Mouse (Mus musculus): ENCODE measurements around the gene Cgn. TPM values are rescaled to one million over a fixed set of nuclear protein-coding genes. Genes with fewer than 3 reads are reported as not detected.

The Cgn gene
- polyA plus RNA-seq (2015; fragmentation: Nextera tagmentation; extraction: Ambion mirVana), result 2.7 and 4.4 TPM in 2 replicates

DNA sequence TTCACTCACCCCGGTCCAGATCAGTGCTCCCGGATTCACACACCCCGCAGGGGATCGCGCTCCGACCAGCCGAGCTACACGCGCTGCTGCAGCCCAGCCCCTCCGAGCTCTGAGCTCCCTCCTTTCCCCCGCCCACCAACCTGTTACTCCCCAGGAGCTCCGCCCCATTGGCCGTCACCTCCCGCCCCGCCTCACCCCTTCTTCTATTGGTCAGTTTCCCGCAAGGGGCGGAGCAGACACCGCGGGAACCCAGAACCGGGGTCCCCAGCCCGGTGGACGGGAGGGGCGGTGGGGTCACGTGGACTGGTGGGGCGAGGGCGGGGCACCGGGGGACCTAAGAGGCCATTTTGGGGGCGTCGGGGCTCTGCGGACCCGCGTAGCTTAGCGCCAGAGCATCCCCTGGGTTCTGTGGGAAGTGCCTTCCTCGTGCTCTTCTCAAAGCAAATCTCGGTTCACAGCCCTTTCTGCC is at the start of gene Cgn:
Gene Cgn (minus strand): TSS at position 126 of the 469 bp plus-strand sequence.
- Histone ChIP-seq H3K27me3 (ENCODE audit: control insufficient read depth, insufficient read depth, low read length) (peaks cover 8% of the 10 kb centered on the region), H3K9me3 (replicated peaks; ENCODE audit: control insufficient read depth, low read length) (no peaks in the 10 kb centered on the region), H3K27ac (ENCODE audit: low read length) (no peak within 1 kb of the TSS), H3K9ac (ENCODE audit: low read length) (peak within 1 kb of the TSS; percentile 66), H3K4me3 (ENCODE audit: low read length) (peak within 1 kb of the TSS; percentile 76), H3K4me1 (ENCODE audit: control insufficient read depth, insufficient read depth, low read length) (peaks cover 3% of the 10 kb centered on the region), H3K36me3 (ENCODE audit: control insufficient read depth, insufficient read depth) (no peaks in the 10 kb centered on the region), H3K4me2 (ENCODE audit: low read depth, low read length) (peak within 1 kb of the TSS; percentile 97)
- ATAC-seq (replicated peaks; ENCODE audit: extremely low read depth, insufficient read depth, low FRiP score), result peak; percentile 95
- WGBS, result under 1% methylated on average over 35 of the region's 35 CpGs

DNA sequence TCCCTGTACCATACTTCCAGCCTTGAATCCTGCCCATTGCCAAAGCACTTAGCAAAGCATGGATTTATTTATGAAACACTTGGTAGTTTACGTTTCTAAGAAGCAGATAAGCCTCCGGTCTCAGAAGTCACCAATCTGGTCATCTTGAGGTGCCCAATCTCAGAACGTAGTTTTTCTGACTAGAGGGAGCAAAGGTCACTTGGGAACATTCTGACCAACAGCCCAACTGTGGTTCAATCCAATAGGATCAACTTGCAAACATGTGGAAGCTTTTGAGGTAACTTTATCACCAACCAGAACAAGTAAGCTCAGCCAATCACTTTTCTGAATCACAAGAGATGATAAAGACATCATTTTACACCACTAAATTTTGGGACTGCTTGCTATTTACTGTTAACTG is 49.1 kb upstream of the Cgn start:
- no peaks in the 10 kb centered on the region for H3K9me3 ChIP-seq (replicated peaks; ENCODE audit: control insufficient read depth, low read length)
- WGBS, result 62% methylated on average over 3 of the region's 3 CpGs
- ATAC-seq (replicated peaks; ENCODE audit: extremely low read depth, insufficient read depth, low FRiP score), result no peak
- H3K27ac ChIP-seq (ENCODE audit: low read length), result no peak overlapping the region
- H3K4me2 ChIP-seq (ENCODE audit: low read depth, low read length), result no peak overlapping the region
- no peak overlapping the region for H3K4me3 ChIP-seq (ENCODE audit: low read length)
- no peaks in the 10 kb centered on the region for H3K27me3 ChIP-seq (ENCODE audit: control insufficient read depth, insufficient read depth, low read length)
- no peaks in the 10 kb centered on the region for H3K36me3 ChIP-seq (ENCODE audit: control insufficient read depth, insufficient read depth)
- no peak overlapping the region for H3K9ac ChIP-seq (ENCODE audit: low read length)
- peaks cover 13% of the 10 kb centered on the region for H3K4me1 ChIP-seq (ENCODE audit: control insufficient read depth, insufficient read depth, low read length)

DNA sequence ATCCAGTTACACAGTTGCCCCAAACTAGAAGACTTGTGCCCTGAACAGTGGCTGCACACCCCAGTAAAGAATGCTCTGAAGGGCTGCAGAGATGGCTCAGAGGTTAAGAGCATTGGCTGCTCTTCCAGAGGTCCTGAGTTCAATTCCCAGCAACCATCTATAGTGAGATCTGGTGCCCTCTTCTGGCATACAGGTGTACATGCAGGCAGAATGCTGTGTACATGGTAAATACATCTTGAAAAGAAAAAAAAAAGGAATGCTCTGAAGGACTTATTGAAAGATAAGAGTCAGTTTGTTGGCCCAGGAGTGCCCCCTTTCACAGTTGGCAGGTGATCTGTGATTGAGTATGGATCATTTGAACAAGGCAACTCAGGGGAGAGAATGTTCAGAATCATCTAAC is 47.1 kb upstream of the Cgn start:
- H3K27ac ChIP-seq (ENCODE audit: low read length), result no peak overlapping the region
- no peak for ATAC-seq (replicated peaks; ENCODE audit: extremely low read depth, insufficient read depth, low FRiP score)
- no peak overlapping the region for H3K4me2 ChIP-seq (ENCODE audit: low read depth, low read length)
- H3K4me3 ChIP-seq (ENCODE audit: low read length), result no peak overlapping the region
- no peaks in the 10 kb centered on the region for H3K4me1 ChIP-seq (ENCODE audit: control insufficient read depth, insufficient read depth, low read length)
- H3K27me3 ChIP-seq (ENCODE audit: control insufficient read depth, insufficient read depth, low read length), result no peaks in the 10 kb centered on the region
- no peaks in the 10 kb centered on the region for H3K9me3 ChIP-seq (replicated peaks; ENCODE audit: control insufficient read depth, low read length)
- H3K9ac ChIP-seq (ENCODE audit: low read length), result no peak overlapping the region
- no peaks in the 10 kb centered on the region for H3K36me3 ChIP-seq (ENCODE audit: control insufficient read depth, insufficient read depth)

DNA sequence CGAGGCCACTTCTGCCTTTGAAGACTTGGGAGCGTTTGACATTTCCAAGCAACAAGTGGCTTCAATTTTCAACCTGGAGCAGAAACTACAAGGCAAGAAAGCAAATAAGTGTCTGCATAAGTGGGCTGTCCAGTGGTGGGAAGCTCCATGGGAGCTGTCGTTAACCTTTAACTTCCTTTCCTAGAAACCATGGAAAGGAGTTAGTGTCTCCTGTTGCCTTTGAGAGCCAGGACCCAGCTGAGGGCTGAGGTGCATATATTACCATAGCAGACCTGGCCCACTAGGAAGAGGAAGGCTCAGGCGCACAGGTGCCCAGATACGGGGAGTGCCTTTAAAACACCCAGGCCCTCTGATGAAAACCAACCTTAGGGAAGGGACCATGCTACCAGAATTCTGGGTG is 46.4 kb upstream of the Cgn start:
- no peaks in the 10 kb centered on the region for H3K9me3 ChIP-seq (replicated peaks; ENCODE audit: control insufficient read depth, low read length)
- no peaks in the 10 kb centered on the region for H3K27me3 ChIP-seq (ENCODE audit: control insufficient read depth, insufficient read depth, low read length)
- H3K4me2 ChIP-seq (ENCODE audit: low read depth, low read length), result no peak overlapping the region
- no peak overlapping the region for H3K4me3 ChIP-seq (ENCODE audit: low read length)
- H3K9ac ChIP-seq (ENCODE audit: low read length), result no peak overlapping the region
- no peaks in the 10 kb centered on the region for H3K4me1 ChIP-seq (ENCODE audit: control insufficient read depth, insufficient read depth, low read length)
- no peak for ATAC-seq (replicated peaks; ENCODE audit: extremely low read depth, insufficient read depth, low FRiP score)
- 59% methylated on average over 5 of the region's 5 CpGs for WGBS
- no peaks in the 10 kb centered on the region for H3K36me3 ChIP-seq (ENCODE audit: control insufficient read depth, insufficient read depth)
- H3K27ac ChIP-seq (ENCODE audit: low read length), result no peak overlapping the region

DNA sequence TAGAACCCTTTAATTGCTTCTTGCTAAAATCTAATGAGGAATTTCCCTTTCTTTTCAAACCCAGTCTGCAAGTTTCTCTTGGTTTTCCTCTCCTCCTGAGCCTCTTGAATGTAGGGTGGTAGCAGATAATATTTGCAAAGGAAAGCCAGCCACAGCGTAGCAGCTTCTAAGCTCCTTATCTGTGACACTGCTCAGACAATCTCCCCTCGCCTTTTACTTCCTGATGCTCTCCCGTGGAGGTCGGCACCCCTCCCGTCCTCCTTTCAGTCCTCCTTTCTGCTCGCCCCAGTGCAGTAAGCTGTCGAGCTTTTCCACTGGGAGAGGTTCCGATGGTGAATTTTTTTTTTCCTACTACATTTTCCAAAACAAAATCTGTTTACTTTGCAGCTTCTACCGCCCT is 45.8 kb upstream of the Cgn start:
- Histone ChIP-seq H3K9ac (ENCODE audit: low read length) (no peak overlapping the region), H3K36me3 (ENCODE audit: control insufficient read depth, insufficient read depth) (no peaks in the 10 kb centered on the region), H3K4me3 (ENCODE audit: low read length) (no peak overlapping the region), H3K27me3 (ENCODE audit: control insufficient read depth, insufficient read depth, low read length) (no peaks in the 10 kb centered on the region), H3K27ac (ENCODE audit: low read length) (no peak overlapping the region), H3K4me2 (ENCODE audit: low read depth, low read length) (peak overlapping the region; percentile 18), H3K9me3 (replicated peaks; ENCODE audit: control insufficient read depth, low read length) (no peaks in the 10 kb centered on the region), H3K4me1 (ENCODE audit: control insufficient read depth, insufficient read depth, low read length) (no peaks in the 10 kb centered on the region)
- no peak for ATAC-seq (replicated peaks; ENCODE audit: extremely low read depth, insufficient read depth, low FRiP score)
- 10% methylated on average over 9 of the region's 9 CpGs for WGBS

DNA sequence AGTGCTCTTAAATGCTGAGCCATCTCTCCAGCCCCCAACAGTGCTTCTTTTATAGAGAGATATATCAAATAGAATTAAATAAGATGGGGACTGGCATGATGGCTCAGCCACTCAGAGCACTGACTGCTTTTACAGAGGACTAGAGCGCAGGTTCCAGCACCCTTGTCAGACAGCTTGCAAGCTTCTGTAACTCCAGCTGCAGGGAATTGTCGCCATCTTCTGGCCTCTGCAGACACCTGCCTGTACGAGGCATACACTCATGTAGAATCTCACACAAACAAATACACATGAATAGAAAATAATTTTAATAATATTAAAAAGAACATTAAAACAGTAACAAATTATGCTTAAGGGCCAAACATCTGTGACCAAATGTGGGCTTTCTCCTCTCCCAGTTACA is 37.8 kb upstream of the Cgn start:
- H3K9me3 ChIP-seq (replicated peaks; ENCODE audit: control insufficient read depth, low read length), result no peaks in the 10 kb centered on the region
- no peak overlapping the region for H3K9ac ChIP-seq (ENCODE audit: low read length)
- ATAC-seq (replicated peaks; ENCODE audit: extremely low read depth, insufficient read depth, low FRiP score), result no peak
- peaks cover 8% of the 10 kb centered on the region for H3K4me1 ChIP-seq (ENCODE audit: control insufficient read depth, insufficient read depth, low read length)
- H3K36me3 ChIP-seq (ENCODE audit: control insufficient read depth, insufficient read depth), result no peaks in the 10 kb centered on the region
- H3K4me3 ChIP-seq (ENCODE audit: low read length), result no peak overlapping the region
- H3K27ac ChIP-seq (ENCODE audit: low read length), result no peak overlapping the region
- H3K27me3 ChIP-seq (ENCODE audit: control insufficient read depth, insufficient read depth, low read length), result no peaks in the 10 kb centered on the region
- 74% methylated on average over 3 of the region's 3 CpGs for WGBS
- no peak overlapping the region for H3K4me2 ChIP-seq (ENCODE audit: low read depth, low read length)

DNA sequence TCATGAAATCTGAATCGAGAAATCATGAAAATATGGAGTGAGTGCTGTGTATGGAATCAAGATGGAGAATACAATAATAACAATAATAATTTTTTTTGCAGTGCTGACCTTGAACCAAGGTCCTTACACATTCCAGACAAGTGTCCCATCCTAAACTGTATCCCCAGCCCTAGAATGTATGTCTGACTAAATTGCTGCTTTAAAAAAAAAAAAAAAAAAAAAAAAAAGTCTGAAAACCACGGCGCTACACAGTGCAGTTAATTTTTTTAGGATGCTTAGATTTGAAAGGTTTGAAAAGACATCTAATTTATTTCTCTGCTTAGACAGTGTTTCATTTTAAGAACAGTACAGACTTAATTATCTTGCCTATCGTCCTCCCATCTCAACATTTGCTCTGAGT is 35.8 kb upstream of the Cgn start:
- Histone ChIP-seq H3K9ac (ENCODE audit: low read length) (peak overlapping the region; percentile 88; the same call in 1 of the 2 replicates), H3K9me3 (replicated peaks; ENCODE audit: control insufficient read depth, low read length) (no peaks in the 10 kb centered on the region), H3K4me3 (ENCODE audit: low read length) (peak overlapping the region; percentile 68), H3K4me1 (ENCODE audit: control insufficient read depth, insufficient read depth, low read length) (peaks cover 8% of the 10 kb centered on the region), H3K4me2 (ENCODE audit: low read depth, low read length) (peak overlapping the region; percentile 70), H3K27ac (ENCODE audit: low read length) (peak overlapping the region; percentile 81), H3K36me3 (ENCODE audit: control insufficient read depth, insufficient read depth) (no peaks in the 10 kb centered on the region), H3K27me3 (ENCODE audit: control insufficient read depth, insufficient read depth, low read length) (no peaks in the 10 kb centered on the region)
- ATAC-seq (replicated peaks; ENCODE audit: extremely low read depth, insufficient read depth, low FRiP score), result no peak
- 81% methylated on average over 4 of the region's 4 CpGs for WGBS

DNA sequence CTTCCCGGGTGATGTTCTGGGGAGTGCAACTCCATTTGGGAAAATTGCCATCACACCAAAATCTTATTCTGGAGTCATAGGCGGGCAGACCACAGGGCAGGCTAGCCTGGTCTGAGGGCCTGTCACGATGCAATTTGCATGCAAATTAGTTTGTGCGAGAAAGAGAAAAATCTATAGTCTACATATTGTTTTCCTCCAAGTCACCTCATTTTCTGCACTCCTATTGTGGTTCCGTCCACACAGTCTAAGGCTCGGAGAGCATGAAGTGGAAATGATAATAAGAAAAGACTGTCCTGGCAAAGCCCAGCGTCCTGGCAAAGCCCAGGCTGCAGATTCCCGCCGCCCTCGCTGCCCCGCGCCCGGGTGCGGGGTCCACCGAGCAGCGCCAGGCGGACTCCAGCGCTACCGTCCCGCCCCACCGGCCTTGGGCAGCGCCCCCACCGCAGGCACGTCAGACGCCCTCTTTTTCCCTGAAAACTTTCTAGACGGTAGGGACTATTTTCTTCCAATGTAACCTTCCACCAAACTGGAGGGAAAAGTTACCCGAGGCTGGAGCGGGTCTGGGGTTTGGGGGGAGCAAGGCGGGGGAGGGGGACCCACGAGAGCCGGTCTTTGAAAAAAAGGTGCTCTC is 34.8 kb upstream of the Cgn start:
- Histone ChIP-seq H3K4me2 (ENCODE audit: low read depth, low read length) (peak overlapping the region; percentile 70), H3K9me3 (replicated peaks; ENCODE audit: control insufficient read depth, low read length) (no peaks in the 10 kb centered on the region), H3K27ac (ENCODE audit: low read length) (peak overlapping the region; percentile 81), H3K4me3 (ENCODE audit: low read length) (peak overlapping the region; percentile 68), H3K27me3 (ENCODE audit: control insufficient read depth, insufficient read depth, low read length) (no peaks in the 10 kb centered on the region), H3K9ac (ENCODE audit: low read length) (peak overlapping the region; percentile 88), H3K36me3 (ENCODE audit: control insufficient read depth, insufficient read depth) (no peaks in the 10 kb centered on the region), H3K4me1 (ENCODE audit: control insufficient read depth, insufficient read depth, low read length) (peaks cover 8% of the 10 kb centered on the region)
- 2% methylated on average over 31 of the region's 31 CpGs for WGBS
- peak; percentile 45 for ATAC-seq (replicated peaks; ENCODE audit: extremely low read depth, insufficient read depth, low FRiP score)

DNA sequence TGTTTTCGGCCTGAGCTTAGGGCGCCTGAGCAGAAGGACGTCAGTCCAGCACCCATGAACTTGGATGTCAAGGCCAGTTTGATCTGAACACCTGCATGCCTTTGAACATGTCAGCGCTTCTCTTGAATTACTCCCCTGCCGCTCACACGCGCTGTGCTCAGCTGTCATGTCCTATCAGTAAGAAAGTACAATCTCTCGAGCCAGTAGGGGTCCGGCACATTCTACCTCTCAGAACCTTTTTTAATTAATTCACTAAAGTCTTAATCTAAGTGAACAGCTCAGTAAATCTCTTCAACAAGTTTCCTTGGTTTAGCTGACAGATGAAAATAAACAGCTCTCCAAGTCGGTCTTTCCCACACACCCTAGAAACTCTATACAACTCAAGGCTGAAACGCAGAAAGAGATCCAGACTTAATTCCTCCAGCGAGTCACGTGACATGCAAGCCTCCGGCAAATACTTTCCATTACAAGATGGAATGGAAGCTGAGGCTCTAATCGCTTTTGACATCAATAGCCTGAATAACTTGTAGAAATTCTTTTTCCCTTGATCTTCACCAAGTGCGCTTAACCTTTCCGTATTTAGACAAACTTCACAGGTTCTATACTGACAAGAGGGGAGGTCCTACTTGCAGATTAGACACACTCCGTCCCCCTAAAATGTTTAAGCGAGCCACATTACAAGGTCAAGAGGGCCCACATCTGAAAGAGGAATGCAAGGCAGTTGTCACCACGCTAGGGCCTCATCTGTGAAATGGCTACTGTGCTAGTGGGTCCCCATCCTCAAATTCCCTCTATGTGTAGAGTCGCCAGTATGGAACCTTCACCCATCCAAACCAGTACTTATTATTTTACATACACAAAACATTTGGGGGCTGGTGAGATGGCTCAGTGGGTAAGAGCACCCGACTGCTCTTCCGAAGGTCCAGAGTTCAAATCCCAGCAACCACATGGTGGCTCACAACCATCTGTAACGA is 33.4 kb upstream of the Cgn start:
- no peak overlapping the region for H3K4me3 ChIP-seq (ENCODE audit: low read length)
- ATAC-seq (replicated peaks; ENCODE audit: extremely low read depth, insufficient read depth, low FRiP score), result no peak
- H3K9me3 ChIP-seq (replicated peaks; ENCODE audit: control insufficient read depth, low read length), result no peaks in the 10 kb centered on the region
- H3K27me3 ChIP-seq (ENCODE audit: control insufficient read depth, insufficient read depth, low read length), result no peaks in the 10 kb centered on the region
- H3K4me2 ChIP-seq (ENCODE audit: low read depth, low read length), result peak overlapping the region; percentile 41; the same call in 1 of the 2 replicates
- WGBS, result 44% methylated on average over 23 of the region's 24 CpGs
- peak overlapping the region; percentile 39; the same call in 1 of the 2 replicates for H3K27ac ChIP-seq (ENCODE audit: low read length)
- no peaks in the 10 kb centered on the region for H3K36me3 ChIP-seq (ENCODE audit: control insufficient read depth, insufficient read depth)
- H3K9ac ChIP-seq (ENCODE audit: low read length), result no peak overlapping the region
- peaks cover 8% of the 10 kb centered on the region for H3K4me1 ChIP-seq (ENCODE audit: control insufficient read depth, insufficient read depth, low read length)

Measured in heart, embryonic 16.5 days (tissue).